Mouse (Mus musculus): ENCODE measurements around the gene Ski. TPM values are rescaled to one million over a fixed set of nuclear protein-coding genes. Genes with fewer than 3 reads are reported as not detected.

The Ski gene
- polyA plus RNA-seq, 1 experiment: 0.57 TPM

DNA sequence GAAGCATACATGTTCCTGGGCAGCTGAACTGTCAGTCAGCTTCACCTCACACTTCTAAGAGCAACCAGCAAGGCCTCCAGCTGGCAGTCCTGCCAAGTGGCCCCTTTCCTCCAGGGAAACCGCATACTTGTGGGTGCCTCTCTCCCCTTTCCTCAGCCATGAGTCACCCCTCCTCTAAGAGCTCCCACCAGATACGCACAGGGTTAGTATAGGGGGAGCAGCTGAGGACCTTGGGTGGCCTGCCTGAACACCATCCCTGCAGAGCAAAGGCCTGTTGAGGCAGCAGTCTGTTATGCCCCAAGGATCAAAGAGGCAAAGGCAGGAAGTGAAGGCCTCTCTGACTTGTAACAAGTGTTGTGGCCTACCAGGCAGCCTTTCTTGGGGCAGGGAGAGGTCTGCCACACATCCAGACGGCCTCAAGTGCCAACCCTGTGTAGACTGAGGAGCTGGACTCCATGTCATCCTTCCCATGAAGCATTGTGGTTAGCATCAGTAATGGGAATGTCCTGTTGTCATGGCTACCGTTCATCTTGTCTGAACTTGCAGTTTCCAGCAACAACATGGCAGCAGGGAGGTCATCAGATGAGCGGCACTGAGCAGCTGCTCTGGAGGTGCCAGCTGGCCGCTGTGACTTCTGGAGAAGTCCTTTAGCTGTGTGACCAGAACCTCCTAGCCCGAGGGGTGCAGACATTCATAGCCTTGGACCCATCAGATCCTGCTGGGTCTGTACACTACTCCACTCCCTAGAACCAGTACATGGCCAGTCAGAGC, 95.6 kb downstream of the Ski start:
- TF ChIP-seq TAL1 (IDR thresholded peaks at IDR 0.05; ENCODE audit: low read length) (no peak), GATA1 (IDR thresholded peaks at IDR 0.05; ENCODE audit: low read length) (no peak)
- peaks cover 25% of the 10 kb centered on the region for H3K4me1 ChIP-seq (ENCODE audit: control insufficient read depth)

DNA sequence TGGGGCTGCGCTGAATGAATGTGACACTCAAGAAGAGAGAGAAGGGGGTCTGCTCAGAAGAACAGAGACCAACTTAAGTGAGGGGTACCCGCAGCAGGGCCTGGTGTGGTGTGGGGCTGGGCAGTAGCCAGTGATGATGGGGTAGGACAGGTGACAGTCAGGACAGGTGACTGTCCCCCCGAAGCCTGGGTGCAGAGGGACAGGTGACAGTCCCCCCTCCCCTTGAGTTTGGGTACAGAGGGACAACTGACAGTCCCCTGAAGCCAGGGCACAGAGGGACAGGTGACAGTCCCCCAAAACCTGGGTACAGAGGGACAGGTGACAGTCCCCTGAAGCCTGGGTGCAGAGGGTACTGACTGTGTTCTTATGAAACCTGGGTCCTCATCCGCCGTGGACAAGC, 96.2 kb downstream of the Ski start:
- Histone ChIP-seq H3K9me3 (ENCODE audit: control insufficient read depth, low read length) (no peaks in the 10 kb centered on the region), H3K4me3 (replicated peaks) (no peak overlapping the region), H3K4me1 (ENCODE audit: control insufficient read depth) (peaks cover 28% of the 10 kb centered on the region), H3K36me3 (ENCODE audit: control insufficient read depth) (no peaks in the 10 kb centered on the region), H3K27me3 (ENCODE audit: control insufficient read depth) (no peaks in the 10 kb centered on the region)
- TF ChIP-seq TAL1 (IDR thresholded peaks at IDR 0.05; ENCODE audit: low read length) (no peak), GATA1 (IDR thresholded peaks at IDR 0.05; ENCODE audit: low read length) (no peak)

More for the DNA sequence above, 95.6 kb downstream of the Ski start:
- H3K9me3 ChIP-seq (ENCODE audit: control insufficient read depth, low read length): no peaks in the 10 kb centered on the region
- no peaks in the 10 kb centered on the region for H3K27me3 ChIP-seq (ENCODE audit: control insufficient read depth)
- H3K36me3 ChIP-seq (ENCODE audit: control insufficient read depth): no peaks in the 10 kb centered on the region
- no peak overlapping the region for H3K4me3 ChIP-seq (replicated peaks)

DNA sequence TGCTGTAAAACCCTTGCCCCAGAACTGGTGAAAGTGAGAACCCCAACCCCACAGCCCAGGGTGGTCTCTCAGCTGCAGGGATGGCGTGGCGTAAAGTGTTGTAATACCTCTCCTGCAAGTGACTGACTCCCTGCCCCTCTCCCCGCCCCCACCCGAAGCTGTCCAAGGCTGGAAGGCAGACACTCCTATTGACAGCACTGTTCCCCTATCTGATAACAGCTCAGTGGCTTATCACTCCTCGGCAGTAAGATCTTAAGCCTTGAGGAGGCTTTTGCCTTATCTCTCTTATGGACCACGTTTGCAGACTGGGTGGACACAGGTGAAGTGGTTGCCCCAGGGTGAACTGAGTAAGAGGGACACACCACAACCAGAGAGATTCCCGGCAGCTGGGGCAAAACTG, 97.1 kb downstream of the Ski start:
- no peak for TF ChIP-seq GATA1 (IDR thresholded peaks at IDR 0.05; ENCODE audit: low read length)
- TF ChIP-seq TAL1 (IDR thresholded peaks at IDR 0.05; ENCODE audit: low read length): no peak
- Histone ChIP-seq H3K4me3 (replicated peaks) (no peak overlapping the region), H3K4me1 (ENCODE audit: control insufficient read depth) (peaks cover 37% of the 10 kb centered on the region)

DNA sequence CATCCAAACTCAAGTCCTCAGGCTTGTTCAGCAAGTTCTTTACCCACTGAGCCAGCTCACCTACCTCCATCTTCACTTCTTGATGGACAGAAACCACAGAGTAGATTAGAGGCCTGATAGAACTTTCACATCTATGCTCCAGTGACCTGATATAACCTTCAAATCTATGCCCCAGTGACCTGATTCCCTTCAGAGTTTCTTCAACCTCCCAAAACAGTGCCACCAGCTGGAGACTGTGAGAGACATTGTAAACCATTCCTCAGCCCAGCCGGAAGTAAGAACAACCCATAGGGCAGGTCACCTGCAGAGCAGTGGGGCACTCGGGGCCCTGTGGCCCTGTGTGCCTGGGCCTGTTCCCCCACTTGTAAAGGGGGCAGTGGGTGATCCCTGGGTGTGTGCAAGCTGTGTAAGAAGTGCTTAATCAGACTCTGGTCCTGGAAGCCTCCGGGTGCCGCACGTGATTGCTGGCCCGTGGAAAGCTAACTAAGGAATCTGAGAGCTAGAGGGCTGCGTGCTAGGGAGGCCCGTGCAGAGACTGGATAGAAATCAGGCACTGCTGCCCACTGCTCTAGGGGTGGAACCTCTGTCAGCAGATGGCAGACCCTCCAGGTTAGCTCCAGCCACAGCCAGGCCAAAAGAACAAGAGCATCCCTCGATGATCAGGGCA, 98.4 kb downstream of the Ski start:
- no peak overlapping the region for H3K4me3 ChIP-seq (replicated peaks)
- H3K36me3 ChIP-seq (ENCODE audit: control insufficient read depth): no peaks in the 10 kb centered on the region
- no peaks in the 10 kb centered on the region for H3K9me3 ChIP-seq (ENCODE audit: control insufficient read depth, low read length)
- TF ChIP-seq GATA1 (IDR thresholded peaks at IDR 0.05; ENCODE audit: low read length) (no peak), TAL1 (IDR thresholded peaks at IDR 0.05; ENCODE audit: low read length) (no peak)
- H3K27me3 ChIP-seq (ENCODE audit: control insufficient read depth): no peaks in the 10 kb centered on the region
- H3K4me1 ChIP-seq (ENCODE audit: control insufficient read depth): peaks cover 43% of the 10 kb centered on the region

More for the DNA sequence above, 97.1 kb downstream of the Ski start:
- Histone ChIP-seq H3K9me3 (ENCODE audit: control insufficient read depth, low read length) (no peaks in the 10 kb centered on the region), H3K36me3 (ENCODE audit: control insufficient read depth) (no peaks in the 10 kb centered on the region), H3K27me3 (ENCODE audit: control insufficient read depth) (no peaks in the 10 kb centered on the region)

DNA sequence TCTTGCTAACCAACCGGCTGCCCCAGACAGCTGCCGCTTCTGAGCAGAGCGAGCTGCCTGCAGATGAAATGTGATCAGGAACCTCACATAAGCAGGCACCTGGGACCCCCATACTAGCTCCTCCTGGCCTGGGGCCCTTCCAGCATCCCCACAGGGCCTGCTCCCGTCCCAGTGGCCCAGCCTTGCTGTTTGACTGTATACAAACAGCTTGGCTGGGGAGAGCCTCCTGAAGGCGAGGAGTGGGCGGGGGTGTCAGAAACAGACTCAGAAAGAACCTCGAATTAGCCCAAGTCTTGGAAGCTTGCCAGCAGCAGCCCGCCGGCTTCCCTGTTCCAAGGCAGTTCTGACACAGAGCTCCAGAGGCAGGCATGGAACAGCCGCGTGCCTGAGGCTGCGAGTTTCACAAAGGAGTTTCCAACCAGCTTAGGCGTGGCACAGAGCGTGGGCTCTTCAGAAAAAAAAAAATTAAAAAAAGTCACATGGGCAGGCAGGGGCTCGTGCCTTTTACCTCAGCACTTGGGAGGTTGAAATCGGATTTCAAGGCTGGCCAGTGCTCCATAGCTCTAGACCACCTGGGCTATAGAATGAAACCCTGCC, 99.8 kb downstream of the Ski start:
- Histone ChIP-seq H3K36me3 (ENCODE audit: control insufficient read depth) (no peaks in the 10 kb centered on the region), H3K4me1 (ENCODE audit: control insufficient read depth) (peaks cover 53% of the 10 kb centered on the region), H3K4me3 (replicated peaks) (no peak overlapping the region), H3K9me3 (ENCODE audit: control insufficient read depth, low read length) (no peaks in the 10 kb centered on the region), H3K27me3 (ENCODE audit: control insufficient read depth) (no peaks in the 10 kb centered on the region)
- TF ChIP-seq GATA1 (IDR thresholded peaks at IDR 0.05; ENCODE audit: low read length) (no peak), TAL1 (IDR thresholded peaks at IDR 0.05; ENCODE audit: low read length) (no peak)

DNA sequence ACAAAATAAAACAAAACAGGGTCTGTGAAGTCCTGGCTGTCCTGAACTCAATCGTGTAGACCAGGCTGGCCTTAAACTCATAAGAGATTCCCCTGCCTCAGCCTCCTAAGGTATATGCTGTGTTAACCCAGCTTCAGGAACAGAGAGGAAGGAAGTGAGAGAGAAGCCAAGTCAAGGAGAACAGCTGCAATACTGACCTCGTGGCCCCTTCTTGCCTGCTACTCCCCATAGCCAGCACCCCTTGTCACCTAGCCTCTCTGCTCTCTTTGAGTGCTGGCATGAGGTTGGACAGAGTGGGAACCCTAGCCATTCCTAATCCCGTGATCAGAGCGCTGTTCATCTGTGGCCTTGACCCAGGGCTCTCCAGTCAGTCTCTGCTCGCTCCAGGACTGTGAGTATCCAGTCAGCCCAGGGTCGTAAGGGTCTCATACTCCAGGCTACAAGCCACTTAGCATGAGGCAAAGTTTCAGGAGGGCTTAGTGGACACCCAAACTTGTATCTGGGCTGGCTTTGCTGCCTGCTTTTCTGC, 100.4 kb downstream of the Ski start:
- no peaks in the 10 kb centered on the region for H3K9me3 ChIP-seq (ENCODE audit: control insufficient read depth, low read length)
- no peaks in the 10 kb centered on the region for H3K36me3 ChIP-seq (ENCODE audit: control insufficient read depth)
- TF ChIP-seq TAL1 (IDR thresholded peaks at IDR 0.05; ENCODE audit: low read length): no peak
- no peak for TF ChIP-seq GATA1 (IDR thresholded peaks at IDR 0.05; ENCODE audit: low read length)
- peaks cover 59% of the 10 kb centered on the region for H3K4me1 ChIP-seq (ENCODE audit: control insufficient read depth)
- H3K4me3 ChIP-seq (replicated peaks): no peak overlapping the region
- no peaks in the 10 kb centered on the region for H3K27me3 ChIP-seq (ENCODE audit: control insufficient read depth)

DNA sequence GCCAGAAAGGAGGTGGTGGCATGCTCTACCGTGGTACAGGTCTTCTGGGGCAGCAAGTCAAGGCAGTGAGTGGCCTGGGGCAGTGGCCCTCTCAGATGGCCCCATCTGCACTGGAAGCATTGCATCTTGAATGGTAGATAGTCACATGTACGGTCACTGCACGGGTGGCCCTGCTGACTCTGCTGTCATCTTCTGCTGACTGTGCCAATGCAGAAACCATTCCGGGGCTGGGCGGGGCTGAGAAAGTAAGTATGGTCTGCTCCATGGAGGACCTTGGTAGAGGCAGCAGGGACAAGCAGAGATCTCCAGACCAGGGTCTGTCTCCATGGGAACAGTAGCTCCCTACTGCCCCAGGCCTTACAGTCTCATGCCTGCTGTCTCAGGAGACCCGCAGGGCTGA, 101.2 kb downstream of the Ski start:
- TF ChIP-seq TAL1 (IDR thresholded peaks at IDR 0.05; ENCODE audit: low read length) (no peak), GATA1 (IDR thresholded peaks at IDR 0.05; ENCODE audit: low read length) (no peak)
- Histone ChIP-seq H3K9me3 (ENCODE audit: control insufficient read depth, low read length) (no peaks in the 10 kb centered on the region), H3K4me1 (ENCODE audit: control insufficient read depth) (peaks cover 66% of the 10 kb centered on the region), H3K36me3 (ENCODE audit: control insufficient read depth) (no peaks in the 10 kb centered on the region), H3K4me3 (replicated peaks) (no peak overlapping the region), H3K27me3 (ENCODE audit: control insufficient read depth) (no peaks in the 10 kb centered on the region)

DNA sequence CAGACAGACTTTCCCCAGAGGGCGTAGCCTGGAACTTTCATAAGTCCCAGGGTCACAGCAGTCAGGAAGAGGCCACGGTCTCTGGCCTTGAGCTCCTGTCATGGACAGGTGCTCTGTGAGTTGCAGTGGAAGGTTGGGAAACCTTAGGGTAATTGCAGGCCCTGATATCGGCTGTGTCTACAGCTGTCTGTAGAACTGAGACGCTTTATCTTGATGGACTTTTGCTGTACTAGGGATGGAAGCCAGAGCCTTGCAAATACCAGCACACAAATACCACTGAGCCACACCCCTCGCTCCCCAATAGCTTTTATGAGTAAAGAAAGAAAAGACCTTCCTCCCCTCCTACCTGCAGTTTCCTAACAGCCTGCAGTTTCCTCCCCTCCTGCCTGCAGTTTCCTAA, 101.8 kb downstream of the Ski start:
- Histone ChIP-seq H3K9me3 (ENCODE audit: control insufficient read depth, low read length) (no peaks in the 10 kb centered on the region), H3K27me3 (ENCODE audit: control insufficient read depth) (no peaks in the 10 kb centered on the region), H3K36me3 (ENCODE audit: control insufficient read depth) (no peaks in the 10 kb centered on the region), H3K4me1 (ENCODE audit: control insufficient read depth) (peaks cover 66% of the 10 kb centered on the region), H3K4me3 (replicated peaks) (no peak overlapping the region)
- TF ChIP-seq TAL1 (IDR thresholded peaks at IDR 0.05; ENCODE audit: low read length) (no peak), GATA1 (IDR thresholded peaks at IDR 0.05; ENCODE audit: low read length) (no peak)

DNA sequence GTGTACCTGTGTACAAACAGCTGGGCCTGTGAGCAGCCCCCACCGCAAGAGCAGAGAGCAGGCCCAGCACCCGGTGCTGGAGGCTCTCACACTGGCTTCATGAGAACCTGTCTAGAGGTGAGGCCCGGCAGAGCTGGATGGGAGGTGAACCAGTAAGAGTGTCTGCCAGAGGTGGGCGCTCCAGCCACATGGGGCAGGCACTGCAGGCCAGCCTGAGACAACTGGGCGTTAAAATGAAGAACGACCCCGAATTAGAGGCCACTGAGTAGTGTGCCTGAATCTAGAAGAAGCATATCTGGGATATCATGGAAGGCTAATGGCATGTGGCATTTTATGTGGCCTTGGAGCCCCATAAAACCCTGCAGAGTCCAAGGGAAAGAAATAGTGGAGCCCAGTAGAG, 102.4 kb downstream of the Ski start:
- peaks cover 61% of the 10 kb centered on the region for H3K4me1 ChIP-seq (ENCODE audit: control insufficient read depth)
- no peaks in the 10 kb centered on the region for H3K9me3 ChIP-seq (ENCODE audit: control insufficient read depth, low read length)
- TF ChIP-seq GATA1 (IDR thresholded peaks at IDR 0.05; ENCODE audit: low read length) (no peak), TAL1 (IDR thresholded peaks at IDR 0.05; ENCODE audit: low read length) (no peak)
- H3K4me3 ChIP-seq (replicated peaks): no peak overlapping the region
- H3K27me3 ChIP-seq (ENCODE audit: control insufficient read depth): no peaks in the 10 kb centered on the region
- no peaks in the 10 kb centered on the region for H3K36me3 ChIP-seq (ENCODE audit: control insufficient read depth)

Data from erythroblast, embryonic 14.5 days (primary cell).